Mouse (Mus musculus) G1E (cell line): ENCODE data around the gene Krt75.

Source experiments
- CTCF ChIP-seq: IDR thresholded peaks from 2 replicates; pipeline ENCODE4 v1.5.1; 2012; ENCODE audit warnings: low read depth, low read length, inconsistent platforms, mixed read lengths
- POLR2AphosphoS5 ChIP-seq: IDR thresholded peaks from 2 replicates; pipeline ENCODE4 v1.6.1; 2012; ENCODE audit warnings: low read depth, low read length, inconsistent platforms; ENCODE audit not compliant: insufficient replicate concordance

GRCm38 (mm10) chr15:101562850-101563249, 10.9 kb downstream of the Krt75 start, which contains the start of gene Krt90:
- no peak for TF ChIP-seq CTCF
- no peak for TF ChIP-seq POLR2AphosphoS5
